Comparison of ENCODE assay signal across 22 mouse cellular contexts in genomic region chr5:113499421-113499820, GRCm38 (mm10). TPM values are rescaled to one million over a fixed set of nuclear protein-coding genes. Genes with fewer than 3 reads are reported as not detected.
"Had no signal": no experiment of that assay in that cellular context is flagged by ENCODE, and none has a peak within 500 bp of the region (broad histone marks: within the 10 kb centered on the region; RNA-seq: fewer than 3 reads in every experiment).

No protein-coding gene starts in this region.

- H3K27ac ChIP-seq: limb, embryonic 12.5 days; limb, embryonic 15.5 days; liver, embryonic 14.5 days; macrophage; midbrain, embryonic 12.5 days; midbrain, embryonic 15.5 days; neural tube, embryonic 12.5 days; neural tube, embryonic 15.5 days; stomach, embryonic 15.5 days had no signal

- DNase-seq: kidney, adult 11 months; kidney, adult 8-10 months; kidney, postnatal 14 days; kidney, postnatal 4 days; layer of hippocampus, adult 9-11 months; layer of hippocampus, postnatal 36 days; left cerebral cortex, postnatal 4 days; liver, postnatal 0 days; lung, embryonic 14.5 days; spleen, adult 18-20 months; thymus, postnatal 25 days had no signal

- H3K4me3 ChIP-seq: limb, embryonic 12.5 days; limb, embryonic 15.5 days; midbrain, embryonic 12.5 days; midbrain, embryonic 15.5 days; neural tube, embryonic 12.5 days; neural tube, embryonic 15.5 days; stomach, embryonic 15.5 days had no signal

- H3K9me3 ChIP-seq: limb, embryonic 12.5 days; limb, embryonic 15.5 days; midbrain, embryonic 12.5 days; midbrain, embryonic 15.5 days; neural tube, embryonic 12.5 days; neural tube, embryonic 15.5 days; stomach, embryonic 15.5 days had no signal

- H3K27me3 ChIP-seq: midbrain, embryonic 15.5 days; neural tube, embryonic 12.5 days; neural tube, embryonic 15.5 days; stomach, embryonic 15.5 days had no signal

- H3K4me2 ChIP-seq: limb, embryonic 12.5 days; limb, embryonic 15.5 days; liver, embryonic 11.5 days; lung, embryonic 14.5 days; midbrain, embryonic 12.5 days; midbrain, embryonic 15.5 days; neural tube, embryonic 12.5 days; neural tube, embryonic 15.5 days; stomach, embryonic 15.5 days had no signal

- H3K9ac ChIP-seq: limb, embryonic 12.5 days; limb, embryonic 15.5 days; liver, embryonic 14.5 days; liver, postnatal 0 days; lung, embryonic 14.5 days; midbrain, embryonic 12.5 days; midbrain, embryonic 15.5 days; neural tube, embryonic 12.5 days; neural tube, embryonic 15.5 days; stomach, embryonic 15.5 days had no signal

- ATAC-seq: liver, postnatal 0 days; lung, postnatal 0 days; midbrain, embryonic 15.5 days had no signal

- H3K36me3 ChIP-seq: limb, embryonic 12.5 days; limb, embryonic 15.5 days; midbrain, embryonic 12.5 days; midbrain, embryonic 15.5 days; neural tube, embryonic 12.5 days; neural tube, embryonic 15.5 days; stomach, embryonic 15.5 days had no signal

- H3K4me1 ChIP-seq: stomach, embryonic 15.5 days had no signal

RNA-seq across cellular contexts. Expression of gene Wscd2, which starts 9.3 kb away (rescaled TPM):
- polyA plus RNA-seq: liver, postnatal 0 days; macrophage had no signal
